Mouse (Mus musculus): ENCODE measurements around the gene Layn. TPM values are rescaled to one million over a fixed set of nuclear protein-coding genes. Genes with fewer than 3 reads are reported as not detected.

Gene Layn
- total and polyA plus RNA-seq, 3 experiments, result 5.3 to 61.6 (median 25.3) TPM

- H3K9me3 ChIP-seq (replicated peaks), result no peaks in the 10 kb centered on the region
- no peaks in the 10 kb centered on the region for H3K36me3 ChIP-seq (replicated peaks)
- ATAC-seq (ENCODE audit: extremely low read depth, insufficient number of reproducible peaks, low FRiP score, poor library complexity, severe bottlenecking) (no peak), DNase-seq (ENCODE audit: low spot score) (no peak)
- H3K4me3 ChIP-seq (ENCODE audit: low read depth, low read length), result no peak overlapping the region
- no peaks in the 10 kb centered on the region for H3K4me1 ChIP-seq (ENCODE audit: insufficient read depth, low read depth, low read length)
- TF ChIP-seq POLR2AphosphoS5 (IDR thresholded peaks at IDR 0.05; ENCODE audit: insufficient replicate concordance, low read depth, low read length), result no peak
- no peak for TF ChIP-seq GATA2 (IDR thresholded peaks at IDR 0.05; ENCODE audit: borderline replicate concordance, low read depth, low read length)
- no peak for TF ChIP-seq TAL1 (conservative IDR thresholded peaks at IDR 0.05; ENCODE audit: low read depth, low read length)
- no peak for TF ChIP-seq CTCF (IDR thresholded peaks at IDR 0.05; ENCODE audit: low read depth, low read length)
- no peak for TF ChIP-seq GATA1 (IDR thresholded peaks at IDR 0.05; ENCODE audit: borderline replicate concordance, low read length)
- peaks cover 10% of the 10 kb centered on the region for H3K27me3 ChIP-seq (ENCODE audit: insufficient read depth, low read length)
Observed at GRCm38 (mm10) chr9:51042136-51042535, 34.8 kb downstream of the Layn start.

GRCm38 (mm10) chr9:51041491-51041980 is 35.4 kb downstream of the Layn start:
- DNase-seq (ENCODE audit: low spot score) (no peak), ATAC-seq (ENCODE audit: extremely low read depth, insufficient number of reproducible peaks, low FRiP score, poor library complexity, severe bottlenecking) (no peak)
- H3K4me3 ChIP-seq (ENCODE audit: low read depth, low read length), result no peak overlapping the region
- H3K36me3 ChIP-seq (replicated peaks), result no peaks in the 10 kb centered on the region
- no peak for TF ChIP-seq POLR2AphosphoS5 (IDR thresholded peaks at IDR 0.05; ENCODE audit: insufficient replicate concordance, low read depth, low read length)
- no peak for TF ChIP-seq GATA2 (IDR thresholded peaks at IDR 0.05; ENCODE audit: borderline replicate concordance, low read depth, low read length)
- TF ChIP-seq GATA1 (IDR thresholded peaks at IDR 0.05; ENCODE audit: borderline replicate concordance, low read length), result no peak
- no peak for TF ChIP-seq CTCF (IDR thresholded peaks at IDR 0.05; ENCODE audit: low read depth, low read length)
- TF ChIP-seq TAL1 (conservative IDR thresholded peaks at IDR 0.05; ENCODE audit: low read depth, low read length), result no peak
- H3K9me3 ChIP-seq (replicated peaks), result no peaks in the 10 kb centered on the region
- H3K27me3 ChIP-seq (ENCODE audit: insufficient read depth, low read length), result peaks cover 11% of the 10 kb centered on the region
- H3K4me1 ChIP-seq (ENCODE audit: insufficient read depth, low read depth, low read length), result no peaks in the 10 kb centered on the region

GRCm38 (mm10) chr9:51032785-51033529 is 43.9 kb downstream of the Layn start:
- H3K36me3 ChIP-seq (replicated peaks), result no peaks in the 10 kb centered on the region
- no peak overlapping the region for H3K4me3 ChIP-seq (ENCODE audit: low read depth, low read length)
- TF ChIP-seq TAL1 (conservative IDR thresholded peaks at IDR 0.05; ENCODE audit: low read depth, low read length), result no peak
- H3K4me1 ChIP-seq (ENCODE audit: insufficient read depth, low read depth, low read length), result peaks cover 29% of the 10 kb centered on the region
- ATAC-seq (ENCODE audit: extremely low read depth, insufficient number of reproducible peaks, low FRiP score, poor library complexity, severe bottlenecking) (no peak), DNase-seq (ENCODE audit: low spot score) (no peak)
- H3K27me3 ChIP-seq (ENCODE audit: insufficient read depth, low read length), result peaks cover 15% of the 10 kb centered on the region
- no peaks in the 10 kb centered on the region for H3K9me3 ChIP-seq (replicated peaks)

- DNase-seq (ENCODE audit: low spot score), result no peak
- Histone ChIP-seq H3K27me3 (ENCODE audit: insufficient read depth, low read length) (peaks cover 13% of the 10 kb centered on the region), H3K36me3 (replicated peaks) (no peaks in the 10 kb centered on the region), H3K9me3 (replicated peaks) (no peaks in the 10 kb centered on the region), H3K4me3 (ENCODE audit: low read depth, low read length) (no peak overlapping the region), H3K4me1 (ENCODE audit: insufficient read depth, low read depth, low read length) (peaks cover 29% of the 10 kb centered on the region)
- ATAC-seq (ENCODE audit: extremely low read depth, insufficient number of reproducible peaks, low FRiP score, poor library complexity, severe bottlenecking), result no peak
- TF ChIP-seq CTCF (IDR thresholded peaks at IDR 0.05; ENCODE audit: low read depth, low read length) (no peak), POLR2AphosphoS5 (IDR thresholded peaks at IDR 0.05; ENCODE audit: insufficient replicate concordance, low read depth, low read length) (no peak), GATA2 (IDR thresholded peaks at IDR 0.05; ENCODE audit: borderline replicate concordance, low read depth, low read length) (no peak), GATA1 (IDR thresholded peaks at IDR 0.05; ENCODE audit: borderline replicate concordance, low read length) (no peak), TAL1 (conservative IDR thresholded peaks at IDR 0.05; ENCODE audit: low read depth, low read length) (no peak)
Observed at GRCm38 (mm10) chr9:51032291-51032690, 44.6 kb downstream of the Layn start.

- DNase-seq (ENCODE audit: low spot score) (no peak), ATAC-seq (ENCODE audit: extremely low read depth, insufficient number of reproducible peaks, low FRiP score, poor library complexity, severe bottlenecking) (no peak)
- no peaks in the 10 kb centered on the region for H3K9me3 ChIP-seq (replicated peaks)
- no peak overlapping the region for H3K4me3 ChIP-seq (ENCODE audit: low read depth, low read length)
- peaks cover 29% of the 10 kb centered on the region for H3K4me1 ChIP-seq (ENCODE audit: insufficient read depth, low read depth, low read length)
- H3K36me3 ChIP-seq (replicated peaks), result no peaks in the 10 kb centered on the region
- peaks cover 10% of the 10 kb centered on the region for H3K27me3 ChIP-seq (ENCODE audit: insufficient read depth, low read length)
- TF ChIP-seq TAL1 (conservative IDR thresholded peaks at IDR 0.05; ENCODE audit: low read depth, low read length), result no peak
- no peak for TF ChIP-seq GATA2 (IDR thresholded peaks at IDR 0.05; ENCODE audit: borderline replicate concordance, low read depth, low read length)
- TF ChIP-seq CTCF (IDR thresholded peaks at IDR 0.05; ENCODE audit: low read depth, low read length), result no peak
- no peak for TF ChIP-seq POLR2AphosphoS5 (IDR thresholded peaks at IDR 0.05; ENCODE audit: insufficient replicate concordance, low read depth, low read length)
- no peak for TF ChIP-seq GATA1 (IDR thresholded peaks at IDR 0.05; ENCODE audit: borderline replicate concordance, low read length)
Observed at GRCm38 (mm10) chr9:51031603-51032002, 45.3 kb downstream of the Layn start.

- Histone ChIP-seq H3K4me3 (ENCODE audit: low read depth, low read length) (no peak overlapping the region), H3K36me3 (replicated peaks) (no peaks in the 10 kb centered on the region), H3K9me3 (replicated peaks) (no peaks in the 10 kb centered on the region), H3K27me3 (ENCODE audit: insufficient read depth, low read length) (peaks cover 10% of the 10 kb centered on the region), H3K4me1 (ENCODE audit: insufficient read depth, low read depth, low read length) (peaks cover 20% of the 10 kb centered on the region)
- no peak for TF ChIP-seq TAL1 (conservative IDR thresholded peaks at IDR 0.05; ENCODE audit: low read depth, low read length)
- TF ChIP-seq CTCF (IDR thresholded peaks at IDR 0.05; ENCODE audit: low read depth, low read length), result no peak
- TF ChIP-seq POLR2AphosphoS5 (IDR thresholded peaks at IDR 0.05; ENCODE audit: insufficient replicate concordance, low read depth, low read length), result no peak
- no peak for TF ChIP-seq GATA1 (IDR thresholded peaks at IDR 0.05; ENCODE audit: borderline replicate concordance, low read length)
- no peak for TF ChIP-seq GATA2 (IDR thresholded peaks at IDR 0.05; ENCODE audit: borderline replicate concordance, low read depth, low read length)
- DNase-seq (ENCODE audit: low spot score) (no peak), ATAC-seq (ENCODE audit: extremely low read depth, insufficient number of reproducible peaks, low FRiP score, poor library complexity, severe bottlenecking) (no peak)
Observed at GRCm38 (mm10) chr9:51030147-51030546, 46.7 kb downstream of the Layn start.
